Mouse (Mus musculus) MEL (cell line): ENCODE measurements around the gene C130032M10Rik. TPM values are rescaled to one million over a fixed set of nuclear protein-coding genes. Genes with fewer than 3 reads are reported as not detected.

Source experiments
- DNase-seq: peaks from one replicate; pipeline ENCODE4 v3.0.0; 2011; ENCODE audit warnings: low read depth, low spot score
- H3K27ac ChIP-seq: 2 replicates; pipeline ENCODE4 v1.5.1; 2012; ENCODE audit warnings: low read depth, mild to moderate bottlenecking, control low read depth, low read length, moderate library complexity; ENCODE audit not compliant: control insufficient read depth
- H3K27me3 ChIP-seq, 2 experiments: fragments of 150-350 bp in 1 of 2; sonication (generic) in 1 of 2; 2 replicates each; pipeline ENCODE4 v1.6.1; 2012; ENCODE audit warnings: low read length in 2 of 2, mild to moderate bottlenecking in 2 of 2, improper control_type of control experiment in 1 of 2, moderate library complexity in 1 of 2; ENCODE audit not compliant: insufficient read depth in 2 of 2, control insufficient read depth in 1 of 2
- H3K36me3 ChIP-seq, 2 experiments: 2 replicates each; pipeline ENCODE4 v1.6.1; 2012 to 2014; ENCODE audit warnings: low read length in 2 of 2, improper control_type of control experiment in 1 of 2, inconsistent platforms in 1 of 2, mild to moderate bottlenecking in 1 of 2; ENCODE audit not compliant: insufficient read depth in 2 of 2, control insufficient read depth in 1 of 2
- H3K4me1 ChIP-seq, 2 experiments: fragments of 150-350 bp in 1 of 2; sonication (generic) in 1 of 2; 2 replicates each; pipeline ENCODE4 v1.6.1; 2012; ENCODE audit warnings: low read length in 2 of 2, improper control_type of control experiment in 1 of 2, mild to moderate bottlenecking in 1 of 2; ENCODE audit not compliant: insufficient read depth in 2 of 2, control insufficient read depth in 1 of 2
- H3K4me3 ChIP-seq, 2 experiments: fragments of 150-350 bp in 1 of 2; sonication (generic) in 1 of 2; 2 replicates each; pipeline ENCODE4 v1.5.1; 2012; ENCODE audit warnings: low read depth in 2 of 2, low read length in 2 of 2, mild to moderate bottlenecking in 2 of 2, moderate library complexity in 2 of 2, control low read depth in 1 of 2, improper control_type of control experiment in 1 of 2; ENCODE audit not compliant: control insufficient read depth in 1 of 2, insufficient read depth in 1 of 2
- H3K79me2 ChIP-seq: 2 replicates; pipeline ENCODE4 v1.6.1; 2012; ENCODE audit warnings: mild to moderate bottlenecking, low read length, moderate library complexity; ENCODE audit not compliant: control insufficient read depth, poor library complexity, insufficient read depth
- H3K9ac ChIP-seq: 2 replicates; pipeline ENCODE4 v1.6.1; 2012; ENCODE audit warnings: low read depth, mild to moderate bottlenecking, control low read depth, low read length, moderate library complexity; ENCODE audit not compliant: control insufficient read depth, poor library complexity, severe bottlenecking
- H3K9me3 ChIP-seq: fragments of 150-350 bp; sonication (generic); replicated peaks from 2 replicates; pipeline ENCODE4 v1.6.1; 2012; ENCODE audit warnings: mild to moderate bottlenecking, low read length, improper control_type of control experiment, moderate library complexity; ENCODE audit not compliant: insufficient read depth
- BHLHE40 ChIP-seq: IDR thresholded peaks from 2 replicates; pipeline ENCODE4 v1.6.1; 2012; ENCODE audit warnings: low read depth, mild to moderate bottlenecking, inconsistent platforms, low read length, improper control_type of control experiment, borderline replicate concordance
- CHD1 ChIP-seq: IDR thresholded peaks from 2 replicates; pipeline ENCODE4 v1.6.1; 2012; ENCODE audit warnings: low read depth, mild to moderate bottlenecking, inconsistent platforms, low read length, improper control_type of control experiment
- CTCF ChIP-seq, 3 experiments: IDR thresholded peaks in 2 of 3; conservative IDR thresholded peaks in 1 of 3; 2 replicates each; pipeline ENCODE4 v1.5.1; 2011 to 2012; ENCODE audit warnings: low read length in 3 of 3, low read depth in 2 of 3, mild to moderate bottlenecking in 2 of 3, improper control_type of control experiment in 1 of 3, inconsistent platforms in 1 of 3, mixed read lengths in 1 of 3, moderate library complexity in 1 of 3; ENCODE audit not compliant: control insufficient read depth in 1 of 3, insufficient read depth in 1 of 3, poor library complexity in 1 of 3, severe bottlenecking in 1 of 3
- E2F4 ChIP-seq: IDR thresholded peaks from 2 replicates; pipeline ENCODE4 v1.6.1; 2011; ENCODE audit warnings: low read depth, low read length, improper control_type of control experiment, borderline replicate concordance
- ELF1 ChIP-seq: IDR thresholded peaks from 2 replicates; pipeline ENCODE4 v1.6.1; 2014; ENCODE audit warnings: low read depth, mild to moderate bottlenecking, inconsistent platforms, low read length, improper control_type of control experiment, moderate library complexity
- EP300 ChIP-seq, 2 experiments: IDR thresholded peaks; 2 replicates each; pipeline ENCODE4 v1.6.1; 2011; ENCODE audit warnings: improper control_type of control experiment in 2 of 2, low read length in 2 of 2, low read depth in 1 of 2, mild to moderate bottlenecking in 1 of 2
- GABPA ChIP-seq: IDR thresholded peaks from 2 replicates; pipeline ENCODE4 v1.6.1; 2012; ENCODE audit warnings: low read depth, mild to moderate bottlenecking, inconsistent platforms, low read length, improper control_type of control experiment, moderate library complexity
- JUND ChIP-seq: IDR thresholded peaks from 2 replicates; pipeline ENCODE4 v1.6.1; 2011; ENCODE audit warnings: low read depth, mild to moderate bottlenecking, improper control_type of control experiment, low read length
- POLR2A ChIP-seq, 2 experiments: IDR thresholded peaks; 2 replicates each; pipeline ENCODE4 v1.6.1; 2011 to 2012; ENCODE audit warnings: low read length in 2 of 2, mild to moderate bottlenecking in 2 of 2, control low read depth in 1 of 2, improper control_type of control experiment in 1 of 2, low read depth in 1 of 2, moderate library complexity in 1 of 2; ENCODE audit not compliant: control insufficient read depth in 1 of 2, insufficient read depth in 1 of 2, poor library complexity in 1 of 2
- SIN3A ChIP-seq: IDR thresholded peaks from 2 replicates; pipeline ENCODE4 v1.6.1; 2012; ENCODE audit warnings: low read length, improper control_type of control experiment, inconsistent platforms
- SMC3 ChIP-seq: IDR thresholded peaks from 2 replicates; pipeline ENCODE4 v1.6.1; 2011; ENCODE audit warnings: low read depth, low read length, improper control_type of control experiment
- UBTF ChIP-seq: IDR thresholded peaks from 2 replicates; pipeline ENCODE4 v1.6.1; 2012; ENCODE audit warnings: low read depth, mild to moderate bottlenecking, inconsistent platforms, low read length, improper control_type of control experiment, moderate library complexity, borderline replicate concordance; ENCODE audit not compliant: insufficient read depth
- USF1 ChIP-seq: IDR thresholded peaks from 2 replicates; pipeline ENCODE4 v1.6.1; 2014; ENCODE audit warnings: low read depth, mild to moderate bottlenecking, inconsistent platforms, low read length, improper control_type of control experiment, moderate library complexity
- USF2 ChIP-seq, 2 experiments: IDR thresholded peaks; 2 replicates each; pipeline ENCODE4 v1.6.1; 2011 to 2012; ENCODE audit warnings: improper control_type of control experiment in 2 of 2, low read length in 2 of 2, borderline replicate concordance in 1 of 2, inconsistent platforms in 1 of 2, low read depth in 1 of 2, mild to moderate bottlenecking in 1 of 2; ENCODE audit not compliant: insufficient read depth in 1 of 2
- ZC3H11A ChIP-seq: IDR thresholded peaks from 2 replicates; pipeline ENCODE4 v1.6.1; 2012; ENCODE audit warnings: low read depth, mild to moderate bottlenecking, inconsistent platforms, low read length, improper control_type of control experiment
- ZKSCAN1 ChIP-seq: IDR thresholded peaks from 2 replicates; pipeline ENCODE4 v1.6.1; 2012; ENCODE audit warnings: low read depth, mild to moderate bottlenecking, inconsistent platforms, low read length, improper control_type of control experiment, moderate library complexity
- ZMIZ1 ChIP-seq: IDR thresholded peaks from 2 replicates; pipeline ENCODE4 v1.6.1; 2012; ENCODE audit warnings: low read depth, mild to moderate bottlenecking, inconsistent platforms, low read length, improper control_type of control experiment, moderate library complexity
- polyA plus RNA-seq, 2 experiments: library from polyadenylated mRNA; stranded (reverse) in 1 of 2; unstranded in 1 of 2; fragments of >175 nt in 1 of 2; fragments of >200 nt in 1 of 2; gene quantifications; 2 replicates each; pipeline versions ENCODE4 v1.2.1 to v1.2.4; 2012; ENCODE audit warnings: low replicate concordance in 2 of 2, low read depth in 1 of 2; ENCODE audit not compliant: insufficient read length in 2 of 2, insufficient read depth in 1 of 2, missing spikeins in 1 of 2
- total RNA-seq: library from RNA; depleted of rRNA; stranded (reverse); fragments of 300-350 nt; gene quantifications from 2 replicates; pipeline ENCODE4 v1.2.3, GENCODE M21; 2012

C130032M10Rik gene
- total and polyA plus RNA-seq, 3 experiments = not detected

- Histone ChIP-seq H3K27ac (no peak overlapping the region), H3K79me2 (no peaks in the 10 kb centered on the region), H3K4me1 (no peaks in the 10 kb centered on the region), H3K27me3 (no peaks in the 10 kb centered on the region; a peak in 1 of 4 replicates), H3K4me3 (no peak overlapping the region), H3K36me3 (no peaks in the 10 kb centered on the region), H3K9me3 (no peaks in the 10 kb centered on the region), H3K9ac (no peak overlapping the region)
- DNase-seq = no peak
- TF ChIP-seq GABPA = no peak
- no peak for TF ChIP-seq JUND
- TF ChIP-seq CTCF (IDR thresholded peaks at IDR 0.05 in 2 of 3, conservative IDR thresholded peaks at IDR 0.05 in 1 of 3; ENCODE audit: control insufficient read depth in 1 of 3, insufficient read depth in 1 of 3, low read depth in 2 of 3, low read length in 3 of 3, poor library complexity in 1 of 3, severe bottlenecking in 1 of 3) = no peak
- no peak for TF ChIP-seq POLR2A (IDR thresholded peaks at IDR 0.05; ENCODE audit: control insufficient read depth in 1 of 2, insufficient read depth in 1 of 2, low read depth in 1 of 2, low read length in 2 of 2, poor library complexity in 1 of 2)
- no peak for TF ChIP-seq E2F4
- no peak for TF ChIP-seq BHLHE40
- no peak for TF ChIP-seq USF2 (IDR thresholded peaks at IDR 0.05; ENCODE audit: borderline replicate concordance in 1 of 2, insufficient read depth in 1 of 2, low read depth in 1 of 2, low read length in 2 of 2)
- TF ChIP-seq USF1 = no peak
- no peak for TF ChIP-seq ZKSCAN1
- TF ChIP-seq EP300 (IDR thresholded peaks at IDR 0.05; ENCODE audit: low read depth in 1 of 2, low read length in 2 of 2) = no peak
- TF ChIP-seq SMC3 = no peak
- TF ChIP-seq ZMIZ1 = no peak
- TF ChIP-seq ELF1 = no peak
- TF ChIP-seq SIN3A = no peak
- no peak for TF ChIP-seq ZC3H11A
- TF ChIP-seq, all 39 proteins: peak for 0
Observed at GRCm38 (mm10) chr9:114533848-114534247, 18.4 kb downstream of the C130032M10Rik start.

GRCm38 (mm10) chr9:114534747-114535517, 19.4 kb downstream of the C130032M10Rik start:
- no peak for DNase-seq
- H3K4me3 ChIP-seq = no peak overlapping the region
- H3K9ac ChIP-seq = no peak overlapping the region
- no peaks in the 10 kb centered on the region for H3K9me3 ChIP-seq
- TF ChIP-seq GABPA = no peak
- no peak for TF ChIP-seq UBTF
- no peak for TF ChIP-seq ELF1
- TF ChIP-seq SMC3 = no peak
- TF ChIP-seq CHD1 = no peak
- H3K36me3 ChIP-seq = no peaks in the 10 kb centered on the region
- no peaks in the 10 kb centered on the region; a peak in 1 of 4 replicates for H3K27me3 ChIP-seq
- no peak overlapping the region for H3K27ac ChIP-seq
- H3K79me2 ChIP-seq = no peaks in the 10 kb centered on the region
- H3K4me1 ChIP-seq = no peaks in the 10 kb centered on the region
